Mouse (Mus musculus): Measurements from ENCODE around the gene Cped1. TPM values are rescaled to one million over a fixed set of nuclear protein-coding genes. Genes with fewer than 3 reads are reported as not detected.

Cped1 gene
- polyA plus RNA-seq, 1 experiment from 2014 or later: 10.4 TPM

GRCm38 (mm10) chr6:22221134-22221533 lies 235.4 kb downstream of the Cped1 start:
- Histone ChIP-seq H3K4me3 (ENCODE audit: low read depth, low read length) (no peak overlapping the region), H3K9me3 (ENCODE audit: control insufficient read depth, low read length) (no peaks in the 10 kb centered on the region), H3K9ac (ENCODE audit: low read length) (no peak overlapping the region), H3K36me3 (ENCODE audit: control insufficient read depth, insufficient read depth, low read length) (no peaks in the 10 kb centered on the region), H3K4me2 (replicated peaks; ENCODE audit: low read depth) (no peak overlapping the region), H3K27me3 (ENCODE audit: control insufficient read depth, insufficient read depth, low read length) (no peaks in the 10 kb centered on the region), H3K4me1 (replicated peaks; ENCODE audit: control insufficient read depth, insufficient read depth) (no peaks in the 10 kb centered on the region), H3K27ac (replicated peaks) (no peak overlapping the region)
- TF ChIP-seq EP300 (optimal IDR thresholded peaks at IDR 0.05) (no peak), CTCF (IDR thresholded peaks at IDR 0.05; ENCODE audit: low read depth) (no peak)
- ATAC-seq (ENCODE audit: low FRiP score, low TSS enrichment) (no peak), DNase-seq (ENCODE audit: low spot score) (no peak)
- 91% methylated on average over 8 of the region's 8 CpGs for WGBS

DNA sequence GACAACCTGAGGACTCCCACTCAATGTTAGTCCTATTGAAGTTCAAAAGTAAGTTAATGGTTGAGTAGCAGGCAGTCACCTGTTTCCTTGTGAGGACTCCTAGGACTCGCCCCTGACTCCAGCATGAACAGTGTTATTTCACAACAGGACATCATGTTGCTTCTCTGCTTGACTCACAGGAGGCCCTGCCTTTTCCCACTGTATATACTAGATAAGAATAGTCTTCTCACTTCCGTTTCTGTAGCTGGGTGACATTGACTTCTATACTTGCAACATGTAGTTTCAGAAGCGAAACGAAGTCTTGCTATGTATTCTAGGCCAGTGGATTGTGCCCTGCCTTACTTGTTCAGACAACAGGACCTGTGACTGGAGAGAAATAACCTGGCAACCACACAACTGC lies 236.4 kb downstream of the Cped1 start:
- H3K4me1 ChIP-seq (replicated peaks; ENCODE audit: control insufficient read depth, insufficient read depth): no peaks in the 10 kb centered on the region
- no peak overlapping the region for H3K4me3 ChIP-seq (ENCODE audit: low read depth, low read length)
- no peak overlapping the region for H3K4me2 ChIP-seq (replicated peaks; ENCODE audit: low read depth)
- TF ChIP-seq CTCF (IDR thresholded peaks at IDR 0.05; ENCODE audit: low read depth) (no peak), EP300 (optimal IDR thresholded peaks at IDR 0.05) (no peak)
- no peak overlapping the region for H3K27ac ChIP-seq (replicated peaks)
- no peaks in the 10 kb centered on the region for H3K27me3 ChIP-seq (ENCODE audit: control insufficient read depth, insufficient read depth, low read length)
- DNase-seq (ENCODE audit: low spot score): no peak
- no peaks in the 10 kb centered on the region for H3K36me3 ChIP-seq (ENCODE audit: control insufficient read depth, insufficient read depth, low read length)
- H3K9me3 ChIP-seq (ENCODE audit: control insufficient read depth, low read length): no peaks in the 10 kb centered on the region
- H3K9ac ChIP-seq (ENCODE audit: low read length): no peak overlapping the region
- no peak for ATAC-seq (ENCODE audit: low FRiP score, low TSS enrichment)
- 81% methylated on average over 4 of the region's 4 CpGs for WGBS

DNA sequence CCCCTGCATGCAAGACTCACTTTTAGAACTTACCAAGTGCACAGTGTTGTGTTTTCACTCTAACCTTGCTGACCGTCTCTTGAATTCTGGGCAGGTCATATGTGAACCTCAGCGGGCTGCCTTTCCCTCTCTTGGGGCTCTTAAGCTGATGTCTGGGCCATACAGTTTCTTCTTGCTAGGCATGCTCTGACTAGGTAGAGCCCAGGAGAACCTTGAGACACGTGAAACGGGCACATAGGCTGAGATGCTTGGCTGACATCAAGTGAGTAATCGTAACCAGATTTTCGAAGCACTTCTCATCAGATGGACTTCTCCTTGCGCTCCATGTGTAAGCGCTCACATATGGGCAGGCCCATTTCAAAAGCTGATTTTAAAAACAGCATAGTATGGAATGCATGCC lies 237.2 kb downstream of the Cped1 start:
- TF ChIP-seq CTCF (IDR thresholded peaks at IDR 0.05; ENCODE audit: low read depth) (no peak), EP300 (optimal IDR thresholded peaks at IDR 0.05) (no peak)
- DNase-seq (ENCODE audit: low spot score) (no peak), ATAC-seq (ENCODE audit: low FRiP score, low TSS enrichment) (no peak)
- H3K27ac ChIP-seq (replicated peaks): no peak overlapping the region
- H3K36me3 ChIP-seq (ENCODE audit: control insufficient read depth, insufficient read depth, low read length): no peaks in the 10 kb centered on the region
- no peak overlapping the region for H3K4me3 ChIP-seq (ENCODE audit: low read depth, low read length)
- no peak overlapping the region for H3K4me2 ChIP-seq (replicated peaks; ENCODE audit: low read depth)
- no peak overlapping the region for H3K9ac ChIP-seq (ENCODE audit: low read length)
- no peaks in the 10 kb centered on the region for H3K4me1 ChIP-seq (replicated peaks; ENCODE audit: control insufficient read depth, insufficient read depth)
- 88% methylated on average over 8 of the region's 8 CpGs for WGBS
- no peaks in the 10 kb centered on the region for H3K27me3 ChIP-seq (ENCODE audit: control insufficient read depth, insufficient read depth, low read length)
- H3K9me3 ChIP-seq (ENCODE audit: control insufficient read depth, low read length): no peaks in the 10 kb centered on the region

DNA sequence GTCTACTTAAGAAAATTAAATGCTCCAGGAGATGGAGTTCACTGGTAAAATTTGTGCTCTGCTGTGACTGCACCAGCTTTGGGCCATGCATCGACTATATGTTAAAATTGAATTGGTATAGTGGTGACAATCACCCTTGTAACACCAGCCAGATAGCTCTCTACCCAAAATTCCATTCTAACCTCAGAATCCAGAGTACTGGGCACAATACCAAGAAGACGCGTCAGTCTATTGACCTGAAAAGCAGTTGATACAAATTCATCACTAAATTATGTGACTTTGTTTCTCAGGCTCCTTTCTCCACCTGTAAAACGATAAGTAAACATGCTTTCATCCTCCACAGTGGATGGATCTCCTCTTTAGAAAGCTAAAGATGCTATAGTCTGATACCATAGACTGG lies 238.6 kb downstream of the Cped1 start:
- no peak overlapping the region for H3K9ac ChIP-seq (ENCODE audit: low read length)

GRCm38 (mm10) chr6:22231244-22231643 lies 245.5 kb downstream of the Cped1 start:
- 83% methylated on average over 3 of the region's 3 CpGs for WGBS
- TF ChIP-seq CTCF (IDR thresholded peaks at IDR 0.05; ENCODE audit: low read depth) (no peak), EP300 (optimal IDR thresholded peaks at IDR 0.05) (no peak)
- ATAC-seq (ENCODE audit: low FRiP score, low TSS enrichment): no peak

More for the DNA sequence above, 238.6 kb downstream of the Cped1 start:
- WGBS: 92% methylated on average over 4 of the region's 4 CpGs
- ATAC-seq (ENCODE audit: low FRiP score, low TSS enrichment) (no peak), DNase-seq (ENCODE audit: low spot score) (no peak)
- no peaks in the 10 kb centered on the region for H3K36me3 ChIP-seq (ENCODE audit: control insufficient read depth, insufficient read depth, low read length)
- TF ChIP-seq CTCF (IDR thresholded peaks at IDR 0.05; ENCODE audit: low read depth) (no peak), EP300 (optimal IDR thresholded peaks at IDR 0.05) (no peak)
- no peaks in the 10 kb centered on the region for H3K9me3 ChIP-seq (ENCODE audit: control insufficient read depth, low read length)
- no peaks in the 10 kb centered on the region for H3K27me3 ChIP-seq (ENCODE audit: control insufficient read depth, insufficient read depth, low read length)
- no peak overlapping the region for H3K4me3 ChIP-seq (ENCODE audit: low read depth, low read length)
- no peak overlapping the region for H3K4me2 ChIP-seq (replicated peaks; ENCODE audit: low read depth)
- H3K27ac ChIP-seq (replicated peaks): no peak overlapping the region
- no peaks in the 10 kb centered on the region for H3K4me1 ChIP-seq (replicated peaks; ENCODE audit: control insufficient read depth, insufficient read depth)

DNA sequence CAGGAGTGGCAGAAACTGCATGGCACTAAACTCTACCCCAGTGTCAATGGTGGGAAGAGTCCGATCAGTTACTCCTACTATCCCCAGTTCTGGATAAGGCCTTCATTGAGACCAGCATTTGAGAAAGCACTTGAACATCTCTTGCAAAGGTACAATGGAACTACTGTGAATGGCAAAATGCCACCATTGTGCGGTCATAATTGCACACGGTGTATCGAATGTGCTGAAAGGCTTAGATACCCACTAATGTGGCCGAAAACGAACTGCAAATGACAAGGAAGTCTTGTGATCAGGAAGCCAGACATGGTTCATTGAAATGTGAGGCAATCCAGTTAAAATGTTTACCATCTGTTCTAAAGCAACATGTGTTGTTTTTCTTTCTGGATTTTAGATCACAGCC lies 247.8 kb downstream of the Cped1 start:
- no peaks in the 10 kb centered on the region for H3K27me3 ChIP-seq (ENCODE audit: control insufficient read depth, insufficient read depth, low read length)
- WGBS: 89% methylated on average over 6 of the region's 6 CpGs
- no peak overlapping the region for H3K9ac ChIP-seq (ENCODE audit: low read length)
- TF ChIP-seq EP300 (optimal IDR thresholded peaks at IDR 0.05): no peak
- no peak for TF ChIP-seq CTCF (IDR thresholded peaks at IDR 0.05; ENCODE audit: low read depth)
- no peak overlapping the region for H3K4me3 ChIP-seq (ENCODE audit: low read depth, low read length)
- no peaks in the 10 kb centered on the region for H3K9me3 ChIP-seq (ENCODE audit: control insufficient read depth, low read length)
- DNase-seq (ENCODE audit: low spot score) (no peak), ATAC-seq (ENCODE audit: low FRiP score, low TSS enrichment) (no peak)
- H3K4me1 ChIP-seq (replicated peaks; ENCODE audit: control insufficient read depth, insufficient read depth): no peaks in the 10 kb centered on the region
- no peak overlapping the region for H3K27ac ChIP-seq (replicated peaks)
- no peaks in the 10 kb centered on the region for H3K36me3 ChIP-seq (ENCODE audit: control insufficient read depth, insufficient read depth, low read length)
- no peak overlapping the region for H3K4me2 ChIP-seq (replicated peaks; ENCODE audit: low read depth)

More at GRCm38 (mm10) chr6:22231244-22231643, 245.5 kb downstream of the Cped1 start:
- Histone ChIP-seq H3K36me3 (ENCODE audit: control insufficient read depth, insufficient read depth, low read length) (no peaks in the 10 kb centered on the region), H3K9ac (ENCODE audit: low read length) (no peak overlapping the region), H3K27ac (replicated peaks) (no peak overlapping the region), H3K4me1 (replicated peaks; ENCODE audit: control insufficient read depth, insufficient read depth) (no peaks in the 10 kb centered on the region), H3K4me3 (ENCODE audit: low read depth, low read length) (no peak overlapping the region), H3K9me3 (ENCODE audit: control insufficient read depth, low read length) (no peaks in the 10 kb centered on the region), H3K4me2 (replicated peaks; ENCODE audit: low read depth) (no peak overlapping the region), H3K27me3 (ENCODE audit: control insufficient read depth, insufficient read depth, low read length) (no peaks in the 10 kb centered on the region)
- DNase-seq (ENCODE audit: low spot score): no peak
